Mouse (Mus musculus): Measurements from ENCODE around the gene Snrpb2. TPM values are rescaled to one million over a fixed set of nuclear protein-coding genes. Genes with fewer than 3 reads are reported as not detected.

Gene Snrpb2
- polyA plus RNA-seq, 1 experiment from 2014 or later = 50.4 TPM

DNA sequence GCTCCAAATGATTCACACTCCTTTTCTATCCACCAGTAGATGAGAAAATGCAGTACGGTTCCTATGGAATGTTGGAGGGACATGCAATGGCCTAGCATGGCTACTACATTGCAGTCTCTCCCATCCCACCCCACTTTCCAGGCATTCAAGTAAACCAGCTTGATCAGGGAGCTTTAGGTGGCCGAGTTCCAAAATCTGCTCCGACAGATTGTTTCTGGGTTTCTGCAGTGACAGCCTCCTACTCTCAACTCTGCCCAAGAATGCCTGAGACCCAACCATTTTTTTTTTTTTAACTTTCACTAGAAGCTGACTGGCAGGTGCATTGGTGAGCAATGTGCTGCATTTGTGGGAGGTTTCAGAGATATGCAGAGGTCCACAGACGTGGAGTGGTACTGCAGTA lies 51.9 kb downstream of the Snrpb2 start:
- Histone ChIP-seq H3K36me3 (replicated peaks) (no peaks in the 10 kb centered on the region), H3K4me3 (no peak overlapping the region), H3K27ac (no peak overlapping the region), H3K4me1 (peaks cover 6% of the 10 kb centered on the region; the same call in 1 of the 2 replicates), H3K4me2 (no peak overlapping the region), H3K9me3 (no peaks in the 10 kb centered on the region), H3K9ac (no peak overlapping the region), H3K27me3 (replicated peaks) (no peaks in the 10 kb centered on the region)
- WGBS = 83% methylated on average over 4 of the region's 4 CpGs
- 0 out of 2 replicates have a peak, but pooled peaks have one; percentile 5 for ATAC-seq (replicated peaks)

DNA sequence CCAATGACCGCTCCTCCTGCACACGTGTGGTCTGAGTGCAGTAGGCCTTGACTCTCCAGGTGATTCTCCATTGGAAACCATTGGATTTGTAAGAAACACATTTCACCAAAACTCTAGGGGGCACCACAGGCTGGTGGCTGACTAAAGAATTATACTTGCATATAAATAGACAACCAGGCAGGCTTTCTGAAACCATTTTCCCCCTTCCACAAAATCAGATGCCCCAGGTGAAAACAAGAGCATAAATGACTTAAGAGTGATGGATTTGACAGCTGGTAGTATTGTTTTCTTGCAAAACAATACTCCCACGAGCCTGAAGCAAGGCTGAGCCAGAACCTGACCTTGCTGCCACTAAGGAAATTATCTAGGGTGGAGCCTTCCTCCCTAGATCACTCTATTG lies 54.6 kb downstream of the Snrpb2 start:
- Histone ChIP-seq H3K27ac (no peak overlapping the region), H3K9me3 (no peaks in the 10 kb centered on the region), H3K36me3 (replicated peaks) (no peaks in the 10 kb centered on the region), H3K9ac (no peak overlapping the region), H3K4me2 (no peak overlapping the region), H3K4me3 (no peak overlapping the region), H3K4me1 (peaks cover 6% of the 10 kb centered on the region; the same call in 1 of the 2 replicates), H3K27me3 (replicated peaks) (no peaks in the 10 kb centered on the region)
- ATAC-seq (replicated peaks) = no peak
- 60% methylated on average over 3 of the region's 3 CpGs for WGBS

DNA sequence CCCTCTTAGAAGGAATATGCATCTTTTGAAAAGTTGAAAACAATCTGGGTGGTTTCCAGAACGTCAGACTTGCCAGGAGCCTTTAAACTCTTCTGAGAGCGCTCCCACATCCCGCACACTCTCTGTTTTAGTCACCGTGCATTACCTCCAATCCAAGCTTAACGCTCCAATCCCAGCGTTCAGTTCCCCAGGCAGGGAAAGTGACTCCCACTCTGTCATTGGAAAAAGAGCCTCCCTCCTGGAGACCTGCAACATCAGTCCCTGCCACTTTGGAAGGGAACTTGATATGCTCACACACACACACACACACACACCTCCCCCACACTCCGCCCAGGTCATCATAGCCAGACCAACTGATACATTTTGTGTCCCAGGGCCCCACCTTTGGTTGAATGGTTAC lies 55.4 kb downstream of the Snrpb2 start:
- no peaks in the 10 kb centered on the region for H3K36me3 ChIP-seq (replicated peaks)
- H3K4me3 ChIP-seq = no peak overlapping the region
- H3K4me1 ChIP-seq = peaks cover 6% of the 10 kb centered on the region; the same call in 1 of the 2 replicates
- H3K4me2 ChIP-seq = no peak overlapping the region
- H3K9ac ChIP-seq = no peak overlapping the region
- 85% methylated on average over 7 of the region's 7 CpGs for WGBS
- no peak for ATAC-seq (replicated peaks)
- no peak overlapping the region for H3K27ac ChIP-seq
- no peaks in the 10 kb centered on the region for H3K9me3 ChIP-seq
- H3K27me3 ChIP-seq (replicated peaks) = no peaks in the 10 kb centered on the region

Other genes with a start within 250 kb of the Snrpb2 start
- gene Kif16b, start 161.5 kb upstream of the Snrpb2 start, polyA plus RNA-seq (2015; fragmentation: Nextera tagmentation; extraction: Ambion mirVana) = 3.5 and 3.6 TPM in 2 replicates
- 1.7 and 2.1 TPM in 2 replicates for gene Otor, start 15.4 kb downstream of the Snrpb2 start, polyA plus RNA-seq (2015; fragmentation: Nextera tagmentation; extraction: Ambion mirVana)

Data from midbrain, embryonic 15.5 days (tissue).